Mouse (Mus musculus) forebrain, embryonic 11.5 days (tissue): ENCODE data around the gene Agap2. TPM values are rescaled to one million over a fixed set of nuclear protein-coding genes. Genes with fewer than 3 reads are reported as not detected.
"Not testable (repeated sequence)": the region's sequence is repeated elsewhere in the genome, so short reads cannot be mapped to it uniquely, and the experiment has no call there.

Experiments
- ATAC-seq: fragments of 200-750 bp; cut with Nextera tagmentation; replicated peaks from 2 replicates; pipeline ENCODE4 v1.8.0; 2017; ENCODE audit warnings: moderate TSS enrichment; ENCODE audit not compliant: low FRiP score
- DNase-seq: peaks from one replicate; pipeline ENCODE4 v3.0.0-alpha.2; 2017; ENCODE audit warnings: low spot score
- H3K27ac ChIP-seq: fragments of 300-500 bp; sonication (generic); 2 replicates; pipeline ENCODE4 v1.5.1; 2014; ENCODE audit warnings: low read depth, low read length
- H3K27me3 ChIP-seq: fragments of 300-500 bp; sonication (generic); 2 replicates; pipeline ENCODE4 v1.6.1; 2014; ENCODE audit warnings: mild to moderate bottlenecking, low read length, mixed read lengths; ENCODE audit not compliant: control insufficient read depth, insufficient read depth
- H3K36me3 ChIP-seq: fragments of 300-500 bp; sonication (generic); 2 replicates; pipeline ENCODE4 v1.6.1; 2014; ENCODE audit warnings: mild to moderate bottlenecking, low read length, moderate library complexity, mixed read lengths; ENCODE audit not compliant: control insufficient read depth, insufficient read depth
- H3K4me1 ChIP-seq: fragments of 300-500 bp; sonication (generic); replicated peaks from 2 replicates; pipeline ENCODE4 v1.6.1; 2014; ENCODE audit warnings: low read length, mixed read lengths; ENCODE audit not compliant: control insufficient read depth, insufficient read depth
- H3K4me2 ChIP-seq: fragments of 300-500 bp; sonication (generic); 2 replicates; pipeline ENCODE4 v1.6.1; 2014; ENCODE audit warnings: low read depth, mild to moderate bottlenecking, low read length, moderate library complexity, mixed read lengths; ENCODE audit not compliant: severe bottlenecking
- H3K4me3 ChIP-seq: fragments of 300-500 bp; sonication (generic); 2 replicates; pipeline ENCODE4 v1.5.1; 2014; ENCODE audit warnings: low read depth, low read length
- H3K9ac ChIP-seq: fragments of 300-500 bp; sonication (generic); 2 replicates; pipeline ENCODE4 v1.6.1; 2014; ENCODE audit warnings: low read length
- H3K9me3 ChIP-seq: fragments of 300-500 bp; sonication (generic); 2 replicates; pipeline ENCODE4 v1.6.1; 2016; ENCODE audit warnings: low read length, mixed read lengths; ENCODE audit not compliant: control insufficient read depth
- WGBS: fragments of 180-500 bp; shearing (Covaris S2); extraction: QIAGEN DNeasy Blood & Tissue Kit; methylation state at CpG from one replicate; pipeline ENCODE4 v1.1.7; 2014; 5-methylcytosine and 5-hydroxymethylcytosine counted together
- polyA plus RNA-seq: library from polyadenylated mRNA; unstranded; fragments of >200 nt; fragmentation: Nextera tagmentation; extraction: Ambion mirVana; gene quantifications from 2 replicates; pipeline ENCODE4 v1.2.1, GENCODE M21; 2014

Agap2 gene
- polyA plus RNA-seq, 1 experiment from 2014 or later: 0.64 TPM

GRCm38 (mm10) chr10:127062101-127062500, 13.0 kb upstream of the Agap2 start:
- not testable (repeated sequence) for H3K4me1 ChIP-seq, H3K27ac ChIP-seq, H3K9ac ChIP-seq

DNA sequence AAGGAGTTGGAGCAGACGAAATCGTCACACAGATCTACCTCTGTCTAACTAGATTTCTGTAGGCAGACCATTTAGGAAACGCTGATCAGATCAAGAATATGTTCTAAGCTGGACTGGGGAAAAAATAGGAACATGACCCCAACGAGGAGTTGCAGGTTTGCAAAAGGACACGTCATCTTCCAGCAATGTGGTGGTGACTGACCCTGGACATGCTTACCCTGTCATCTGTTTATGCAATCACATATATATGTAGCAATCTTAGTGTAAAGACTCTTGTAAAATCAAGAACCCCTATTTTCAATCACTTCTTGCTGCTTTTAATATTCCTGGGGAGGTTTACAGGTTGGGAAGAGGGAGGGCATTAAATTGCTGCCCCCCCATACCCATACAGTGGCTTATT, 12.6 kb upstream of the Agap2 start:
- Histone ChIP-seq H3K9me3 (no peaks in the 10 kb centered on the region), H3K4me2 (no peak overlapping the region), H3K4me3 (no peak overlapping the region), H3K27ac (no peak overlapping the region), H3K4me1 (peaks cover 6% of the 10 kb centered on the region; the same call in 1 of the 2 replicates), H3K36me3 (peaks cover 26% of the 10 kb centered on the region), H3K27me3 (no peaks in the 10 kb centered on the region), H3K9ac (no peak overlapping the region)
- ATAC-seq (no peak), DNase-seq (no peak)
- 83% methylated on average over 5 of the region's 5 CpGs for WGBS

More at GRCm38 (mm10) chr10:127062101-127062500, 13.0 kb upstream of the Agap2 start:
- H3K36me3 ChIP-seq: peaks cover 22% of the 10 kb centered on the region
- not testable (repeated sequence) for H3K27me3 ChIP-seq, H3K9me3 ChIP-seq, DNase-seq, H3K4me2 ChIP-seq, H3K4me3 ChIP-seq, ATAC-seq
- WGBS: 87% methylated on average over 4 of the region's 4 CpGs

GRCm38 (mm10) chr10:127063239-127063872, 11.7 kb upstream of the Agap2 start, which contains the start of gene Cdk4:
TSS of gene Cdk4 (plus strand) at chr10:127063534.
- 0% methylated on average over 46 of the region's 46 CpGs for WGBS
- H3K4me2 ChIP-seq: peak within 1 kb of the TSS; percentile 86
- DNase-seq (peak; percentile 100), ATAC-seq (peak; percentile 92)
- H3K9ac ChIP-seq: peak within 1 kb of the TSS; percentile 99
- H3K27me3 ChIP-seq: no peaks in the 10 kb centered on the region
- H3K36me3 ChIP-seq: peaks cover 31% of the 10 kb centered on the region
- peak within 1 kb of the TSS; percentile 88 for H3K4me3 ChIP-seq
- peaks cover 8% of the 10 kb centered on the region; the same call in 1 of the 2 replicates for H3K4me1 ChIP-seq
- H3K9me3 ChIP-seq: no peaks in the 10 kb centered on the region
- peak within 1 kb of the TSS; percentile 84 for H3K27ac ChIP-seq

DNA sequence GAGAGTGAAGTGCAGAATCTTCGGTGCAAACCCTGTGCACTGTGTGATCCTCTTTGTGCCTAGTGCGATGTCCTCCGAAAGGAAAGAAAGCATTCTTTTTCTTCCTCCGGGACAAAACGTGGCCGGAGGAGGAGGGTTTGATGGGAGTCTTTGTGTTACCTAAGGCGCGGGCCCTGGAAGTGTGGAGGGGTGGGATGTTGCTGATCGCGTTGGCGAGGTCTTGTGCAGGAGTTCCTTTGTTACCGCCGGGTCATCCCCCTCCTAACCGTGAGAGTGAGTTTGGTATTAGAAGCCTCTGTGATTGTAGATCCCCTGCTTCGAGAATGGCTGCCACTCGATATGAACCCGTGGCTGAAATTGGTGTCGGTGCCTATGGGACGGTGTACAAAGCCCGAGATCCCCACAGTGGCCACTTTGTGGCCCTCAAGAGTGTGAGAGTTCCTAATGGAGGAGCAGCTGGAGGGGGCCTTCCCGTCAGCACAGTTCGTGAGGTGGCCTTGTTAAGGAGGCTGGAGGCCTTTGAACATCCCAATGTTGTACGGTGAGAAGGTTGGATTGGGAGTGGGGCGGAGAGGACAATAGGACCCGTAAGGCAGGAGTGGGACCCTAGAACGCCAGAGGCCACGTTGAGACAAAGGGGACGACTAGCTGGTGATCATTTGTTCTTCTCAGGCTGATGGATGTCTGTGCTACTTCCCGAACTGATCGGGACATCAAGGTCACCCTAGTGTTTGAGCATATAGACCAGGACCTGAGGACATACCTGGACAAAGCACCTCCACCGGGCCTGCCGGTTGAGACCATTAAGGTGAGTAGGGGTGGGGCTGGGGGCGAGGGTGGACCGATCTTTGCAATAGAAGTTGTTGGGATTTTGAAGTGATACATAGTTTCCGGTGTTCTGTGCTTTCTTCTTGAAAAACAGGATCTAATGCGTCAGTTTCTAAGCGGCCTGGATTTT, 10.9 kb upstream of the Agap2 start:
- Histone ChIP-seq H3K27ac (peak overlapping the region; percentile 84), H3K36me3 (peaks cover 31% of the 10 kb centered on the region), H3K9ac (peak overlapping the region; percentile 99), H3K4me1 (peaks cover 15% of the 10 kb centered on the region; the same call in 1 of the 2 replicates), H3K4me3 (peak overlapping the region; percentile 88), H3K9me3 (no peaks in the 10 kb centered on the region), H3K4me2 (peak overlapping the region; percentile 86), H3K27me3 (no peaks in the 10 kb centered on the region)
- WGBS: 14% methylated on average over 37 of the region's 37 CpGs
- 0 out of 2 replicates have a peak, but pooled peaks have one; percentile 1 for ATAC-seq
- peak; percentile 75 for DNase-seq

DNA sequence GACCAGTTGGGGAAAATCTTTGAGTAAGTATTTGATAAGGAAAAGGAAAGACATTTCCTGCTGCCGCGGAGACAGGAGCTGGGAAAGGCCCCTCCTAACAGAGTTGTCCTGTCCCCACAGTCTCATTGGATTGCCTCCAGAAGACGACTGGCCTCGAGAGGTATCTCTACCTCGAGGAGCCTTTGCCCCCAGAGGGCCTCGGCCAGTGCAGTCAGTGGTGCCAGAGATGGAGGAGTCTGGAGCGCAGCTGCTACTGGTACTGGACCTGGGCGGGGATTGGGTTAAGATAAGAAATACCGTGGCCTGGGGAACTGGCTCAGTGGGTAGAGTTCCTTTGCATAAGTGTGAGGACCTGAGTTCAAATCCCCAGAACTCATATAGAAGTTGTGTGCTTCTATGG, 9.1 kb upstream of the Agap2 start:
- H3K4me1 ChIP-seq: peaks cover 17% of the 10 kb centered on the region; the same call in 1 of the 2 replicates
- H3K27ac ChIP-seq: no peak overlapping the region
- H3K4me3 ChIP-seq: no peak overlapping the region
- no peak for ATAC-seq
- H3K36me3 ChIP-seq: peaks cover 31% of the 10 kb centered on the region
- no peaks in the 10 kb centered on the region for H3K27me3 ChIP-seq
- no peaks in the 10 kb centered on the region for H3K9me3 ChIP-seq
- DNase-seq: no peak
- no peak overlapping the region for H3K4me2 ChIP-seq
- no peak overlapping the region for H3K9ac ChIP-seq
- 91% methylated on average over 9 of the region's 9 CpGs for WGBS

- DNase-seq: no peak
- Histone ChIP-seq H3K36me3 (peaks cover 31% of the 10 kb centered on the region), H3K9ac (no peak overlapping the region), H3K9me3 (no peaks in the 10 kb centered on the region), H3K4me2 (no peak overlapping the region), H3K4me1 (peaks cover 13% of the 10 kb centered on the region; the same call in 1 of the 2 replicates), H3K27me3 (no peaks in the 10 kb centered on the region), H3K27ac (no peak overlapping the region), H3K4me3 (no peak overlapping the region)
- 88% methylated on average over 14 of the region's 14 CpGs for WGBS
- ATAC-seq: no peak
These were observed 8.5 kb upstream of the Agap2 start for GRCm38 (mm10) chr10:127066519-127067018.

GRCm38 (mm10) chr10:127068360-127069038, 6.6 kb upstream of the Agap2 start:
- DNase-seq: peak; percentile 49
- Histone ChIP-seq H3K27ac (peak overlapping the region; percentile 79), H3K9ac (peak overlapping the region; percentile 56), H3K4me2 (peak overlapping the region; percentile 81), H3K27me3 (no peaks in the 10 kb centered on the region), H3K4me3 (peak overlapping the region; percentile 59), H3K4me1 (peaks cover 13% of the 10 kb centered on the region; the same call in 1 of the 2 replicates), H3K36me3 (peaks cover 31% of the 10 kb centered on the region), H3K9me3 (no peaks in the 10 kb centered on the region)
- no peak for ATAC-seq
- 88% methylated on average over 9 of the region's 9 CpGs for WGBS
